In the genomic region with DNA sequence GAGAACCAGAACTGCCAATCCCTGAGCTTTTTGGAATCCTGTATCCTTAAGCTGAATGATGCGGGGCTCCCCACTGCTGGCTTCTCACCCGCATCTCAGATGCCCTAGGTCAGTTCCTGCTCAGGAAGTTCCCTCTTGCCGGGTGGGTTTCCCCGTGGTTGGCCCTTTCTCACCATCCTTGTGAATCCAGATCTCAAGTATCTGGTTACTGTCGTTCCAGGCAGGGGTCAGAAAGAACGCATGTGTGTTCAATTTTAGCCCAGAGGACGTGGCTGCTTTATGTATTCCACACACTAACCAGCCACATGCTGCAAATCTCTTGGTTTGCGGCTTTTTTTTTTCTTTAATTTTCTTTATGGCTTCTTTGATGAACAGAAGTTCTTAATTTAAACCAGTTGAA, we compare ENCODE assay signal across 21 mouse cellular contexts. TPM values are rescaled to one million over a fixed set of nuclear protein-coding genes. Genes with fewer than 3 reads are reported as not detected.
DNase-seq lines count a peak whose midpoint lies in the region; ATAC-seq and TF ChIP-seq lines count a peak whose summit lies in the region.
"Had no signal": no experiment of that assay in that cellular context is flagged by ENCODE, and none has a peak within 500 bp of the region (broad histone marks: within the 10 kb centered on the region; RNA-seq: fewer than 3 reads in every experiment).

No protein-coding gene starts in this region.

- no peaks in the 10 kb centered on the region for H3K9me3 ChIP-seq in hindbrain, embryonic 13.5 days
- H3K9me3 ChIP-seq in hindbrain, embryonic 14.5 days (ENCODE audit: control insufficient read depth, low read length), result no peaks in the 10 kb centered on the region
- H3K9me3 ChIP-seq in embryonic facial prominence, embryonic 10.5 days, result no peaks in the 10 kb centered on the region
- H3K9me3 ChIP-seq in forebrain, postnatal 0 days (ENCODE audit: low read length), result no peaks in the 10 kb centered on the region
- H3K9me3 ChIP-seq: lung, embryonic 15.5 days had no signal

- TF ChIP-seq CTCF in forebrain, postnatal 0 days (IDR thresholded peaks at IDR 0.05; ENCODE audit: low read depth), result no peak

- no peak overlapping the region for H3K9ac ChIP-seq in hindbrain, embryonic 13.5 days
- no peak overlapping the region for H3K9ac ChIP-seq in hindbrain, embryonic 14.5 days
- peak overlapping the region; percentile 10; the same call in 1 of the 2 replicates for H3K9ac ChIP-seq in forebrain, postnatal 0 days
- H3K9ac ChIP-seq: lung, embryonic 15.5 days had no signal

- H3K4me1 ChIP-seq in hindbrain, embryonic 13.5 days (replicated peaks), result peaks cover 8% of the 10 kb centered on the region
- H3K4me1 ChIP-seq in hindbrain, embryonic 14.5 days (replicated peaks; ENCODE audit: control insufficient read depth, insufficient read depth, low read length), result 0 out of 2 replicates have a peak, but pooled peaks cover 11% of the 10 kb centered on the region
- peaks cover 34% of the 10 kb centered on the region for H3K4me1 ChIP-seq in embryonic facial prominence, embryonic 10.5 days
- 0 out of 2 replicates have a peak, but pooled peaks cover 7% of the 10 kb centered on the region for H3K4me1 ChIP-seq in forebrain, postnatal 0 days (ENCODE audit: insufficient read depth)
- H3K4me1 ChIP-seq: lung, embryonic 15.5 days had no signal

- H3K27ac ChIP-seq in hindbrain, embryonic 13.5 days, result peak overlapping the region; percentile 30; the same call in 1 of the 2 replicates
- H3K27ac ChIP-seq in hindbrain, embryonic 14.5 days, result no peak overlapping the region
- H3K27ac ChIP-seq in embryonic facial prominence, embryonic 10.5 days (replicated peaks), result peak overlapping the region; percentile 78
- H3K27ac ChIP-seq in forebrain, postnatal 0 days (ENCODE audit: low read depth, low read length), result no peak overlapping the region
- H3K27ac ChIP-seq: left cerebral cortex, adult 2 months; lung, embryonic 15.5 days had no signal

- 33% methylated on average over 8 of the region's 8 CpGs for WGBS in hindbrain, embryonic 13.5 days
- WGBS in hindbrain, embryonic 14.5 days, result 36% methylated on average over 8 of the region's 8 CpGs
- 15% methylated on average over 8 of the region's 8 CpGs for WGBS in embryonic facial prominence, embryonic 10.5 days
- 20% methylated on average over 8 of the region's 8 CpGs for WGBS in forebrain, postnatal 0 days

- peaks cover 8% of the 10 kb centered on the region; the same call in 1 of the 2 replicates for H3K36me3 ChIP-seq in hindbrain, embryonic 13.5 days
- H3K36me3 ChIP-seq in hindbrain, embryonic 14.5 days (replicated peaks; ENCODE audit: control insufficient read depth, insufficient read depth), result peaks cover 5% of the 10 kb centered on the region
- no peaks in the 10 kb centered on the region for H3K36me3 ChIP-seq in embryonic facial prominence, embryonic 10.5 days (replicated peaks)
- peaks cover 5% of the 10 kb centered on the region for H3K36me3 ChIP-seq in forebrain, postnatal 0 days (ENCODE audit: insufficient read depth)
- H3K36me3 ChIP-seq: lung, embryonic 15.5 days had no signal

- no peak overlapping the region for H3K4me2 ChIP-seq in hindbrain, embryonic 13.5 days
- H3K4me2 ChIP-seq in hindbrain, embryonic 14.5 days (replicated peaks), result no peak overlapping the region
- H3K4me2 ChIP-seq in forebrain, postnatal 0 days (ENCODE audit: low read depth), result no peak overlapping the region
- H3K4me2 ChIP-seq: liver, embryonic 11.5 days; lung, embryonic 15.5 days had no signal

- no peak for ATAC-seq in hindbrain, embryonic 13.5 days (ENCODE audit: low FRiP score)
- no peak for ATAC-seq in hindbrain, embryonic 14.5 days (ENCODE audit: low FRiP score)
- no peak for ATAC-seq in forebrain, postnatal 0 days
- ATAC-seq: intestine, embryonic 16.5 days had no signal

- H3K27me3 ChIP-seq in hindbrain, embryonic 13.5 days, result peaks cover 8% of the 10 kb centered on the region; the same call in 1 of the 2 replicates
- no peaks in the 10 kb centered on the region for H3K27me3 ChIP-seq in hindbrain, embryonic 14.5 days (ENCODE audit: control insufficient read depth, insufficient read depth, low read length)
- H3K27me3 ChIP-seq in embryonic facial prominence, embryonic 10.5 days (replicated peaks; ENCODE audit: low read depth, poor library complexity, severe bottlenecking), result peaks cover 38% of the 10 kb centered on the region
- H3K27me3 ChIP-seq in forebrain, postnatal 0 days (ENCODE audit: insufficient read depth, low read length), result no peaks in the 10 kb centered on the region

- DNase-seq in hindbrain, embryonic 14.5 days (ENCODE audit: low spot score), result no peak
- DNase-seq in embryonic facial prominence, embryonic 10.5 days (ENCODE audit: low spot score), result peak; percentile 75
- no peak for DNase-seq in forebrain, postnatal 0 days
- DNase-seq in mesoderm, embryonic 11.5 days (ENCODE audit: low read depth, low spot score), result peak; percentile 34
- no peak for DNase-seq in urinary bladder, adult 2 months (ENCODE audit: low spot score)
- no peak for DNase-seq in adrenal gland, postnatal 4 days (ENCODE audit: low spot score in 2 of 2)
- DNase-seq: adrenal gland, adult 2 months; cerebellum, adult 2 months; gastrocnemius, postnatal 14 days; heart, postnatal 10 days; kidney, postnatal 10 days; right cerebral cortex, postnatal 4 days; thymus, postnatal 4 days had no signal

- no peak overlapping the region for H3K4me3 ChIP-seq in hindbrain, embryonic 13.5 days
- H3K4me3 ChIP-seq in hindbrain, embryonic 14.5 days (replicated peaks; ENCODE audit: low read length), result no peak overlapping the region
- peak overlapping the region; percentile 4; the same call in 1 of the 2 replicates for H3K4me3 ChIP-seq in embryonic facial prominence, embryonic 10.5 days
- H3K4me3 ChIP-seq in forebrain, postnatal 0 days (ENCODE audit: low read depth, low read length), result no peak overlapping the region
- H3K4me3 ChIP-seq: left cerebral cortex, adult 2 months; lung, embryonic 15.5 days; myocyte had no signal

RNA-seq across cellular contexts. Expression of a gene that starts 3.4 kb away (rescaled TPM):
- 9.8 and 17.9 TPM in 2 replicates for polyA plus RNA-seq in hindbrain, embryonic 13.5 days (2015; fragmentation: Nextera tagmentation; extraction: Ambion mirVana)
- 19.5 and 24.2 TPM in 2 replicates for polyA plus RNA-seq in hindbrain, embryonic 14.5 days (2014; fragmentation: Nextera tagmentation; extraction: Ambion mirVana)
- polyA plus RNA-seq in embryonic facial prominence, embryonic 10.5 days (2016; fragmentation: Nextera tagmentation; extraction: Ambion mirVana), result 5.3 and 6.1 TPM in 2 replicates
- total RNA-seq in forebrain, postnatal 0 days (2014; rRNA removed), result 11.8 and 15.6 TPM in 2 replicates
- 21.1 and 21.7 TPM in 2 replicates for polyA plus RNA-seq in forebrain, postnatal 0 days (2015; fragmentation: Nextera tagmentation; extraction: Ambion mirVana)
- polyA plus RNA-seq in urinary bladder, adult 2 months (2012; rRNA removed), result 0.10 and 0.22 TPM in 2 replicates
- 1 to 10 TPM in 1 of 2 experiments, under 1 TPM in 1; 0.56 to 1.2 TPM for total RNA-seq in adrenal gland, postnatal 4 days (2021)
- total RNA-seq: common myeloid progenitor, adult 5-6 weeks; ES-E14 had no signal

RNA-seq across cellular contexts. Expression of a gene that starts 10.8 kb away (rescaled TPM):
- polyA plus RNA-seq in hindbrain, embryonic 13.5 days (2015; fragmentation: Nextera tagmentation; extraction: Ambion mirVana), result 7.0 TPM in 2 replicates
- polyA plus RNA-seq in hindbrain, embryonic 14.5 days (2014; fragmentation: Nextera tagmentation; extraction: Ambion mirVana), result 10.3 and 12.4 TPM in 2 replicates
- polyA plus RNA-seq in embryonic facial prominence, embryonic 10.5 days (2016; fragmentation: Nextera tagmentation; extraction: Ambion mirVana), result 5.7 and 8.9 TPM in 2 replicates
- 14.7 and 16.0 TPM in 2 replicates for total RNA-seq in forebrain, postnatal 0 days (2014; rRNA removed)
- polyA plus RNA-seq in forebrain, postnatal 0 days (2015; fragmentation: Nextera tagmentation; extraction: Ambion mirVana), result 4.7 and 8.2 TPM in 2 replicates
- 8.0 and 11.4 TPM in 2 replicates for polyA plus RNA-seq in urinary bladder, adult 2 months (2012; rRNA removed)
- total RNA-seq in adrenal gland, postnatal 4 days (2021), result 10 to 100 TPM; 11.1 to 12.2 TPM

RNA-seq across cellular contexts. Expression of a gene that starts 48.8 kb away (rescaled TPM):
- polyA plus RNA-seq in hindbrain, embryonic 13.5 days (2015; fragmentation: Nextera tagmentation; extraction: Ambion mirVana), result 58.0 and 60.4 TPM in 2 replicates
- 72.5 and 82.6 TPM in 2 replicates for polyA plus RNA-seq in hindbrain, embryonic 14.5 days (2014; fragmentation: Nextera tagmentation; extraction: Ambion mirVana)
- 55.4 and 61.4 TPM in 2 replicates for polyA plus RNA-seq in embryonic facial prominence, embryonic 10.5 days (2016; fragmentation: Nextera tagmentation; extraction: Ambion mirVana)
- total RNA-seq in forebrain, postnatal 0 days (2014; rRNA removed), result 56.0 and 80.3 TPM in 2 replicates
- 95.5 and 101 TPM in 2 replicates for polyA plus RNA-seq in forebrain, postnatal 0 days (2015; fragmentation: Nextera tagmentation; extraction: Ambion mirVana)
- 29.5 and 34.6 TPM in 2 replicates for polyA plus RNA-seq in urinary bladder, adult 2 months (2012; rRNA removed)
- 10 to 100 TPM; 31.1 to 31.7 TPM for total RNA-seq in adrenal gland, postnatal 4 days (2021)

RNA-seq across cellular contexts. Expression of a gene that starts 49.0 kb away (rescaled TPM):
- 4.6 and 5.1 TPM in 2 replicates for polyA plus RNA-seq in hindbrain, embryonic 13.5 days (2015; fragmentation: Nextera tagmentation; extraction: Ambion mirVana)
- 2.3 and 3.4 TPM in 2 replicates for polyA plus RNA-seq in hindbrain, embryonic 14.5 days (2014; fragmentation: Nextera tagmentation; extraction: Ambion mirVana)
- 13.7 and 15.1 TPM in 2 replicates for polyA plus RNA-seq in embryonic facial prominence, embryonic 10.5 days (2016; fragmentation: Nextera tagmentation; extraction: Ambion mirVana)
- 2.2 and 4.2 TPM in 2 replicates for total RNA-seq in forebrain, postnatal 0 days (2014; rRNA removed)
- polyA plus RNA-seq in forebrain, postnatal 0 days (2015; fragmentation: Nextera tagmentation; extraction: Ambion mirVana), result 0.78 and 1.8 TPM in 2 replicates
- polyA plus RNA-seq in urinary bladder, adult 2 months (2012; rRNA removed), result 0.53 and 0.61 TPM in 2 replicates
- total RNA-seq in adrenal gland, postnatal 4 days (2021), result 1 to 10 TPM; 5.3 to 5.8 TPM

RNA-seq across cellular contexts. Expression of a gene that starts 55.6 kb away (rescaled TPM):
- polyA plus RNA-seq in hindbrain, embryonic 13.5 days (2015; fragmentation: Nextera tagmentation; extraction: Ambion mirVana), result 16.7 and 18.1 TPM in 2 replicates
- 20.0 and 23.5 TPM in 2 replicates for polyA plus RNA-seq in hindbrain, embryonic 14.5 days (2014; fragmentation: Nextera tagmentation; extraction: Ambion mirVana)
- polyA plus RNA-seq in embryonic facial prominence, embryonic 10.5 days (2016; fragmentation: Nextera tagmentation; extraction: Ambion mirVana), result 2.0 and 2.6 TPM in 2 replicates
- 76.6 and 95.8 TPM in 2 replicates for total RNA-seq in forebrain, postnatal 0 days (2014; rRNA removed)
- 13.8 and 18.6 TPM in 2 replicates for polyA plus RNA-seq in forebrain, postnatal 0 days (2015; fragmentation: Nextera tagmentation; extraction: Ambion mirVana)
- 20.9 and 21.3 TPM in 2 replicates for polyA plus RNA-seq in urinary bladder, adult 2 months (2012; rRNA removed)
- 10 to 100 TPM; 31.2 to 34.6 TPM for total RNA-seq in adrenal gland, postnatal 4 days (2021)

Comparison
In these comparisons a context has a peak if more than half of its experiments do, and no peak if none do; other contexts are left out.
1. H3K27ac ChIP-seq: peak in hindbrain, embryonic 13.5 days (single experiment) and embryonic facial prominence, embryonic 10.5 days (single experiment); none in hindbrain, embryonic 14.5 days (single experiment) and forebrain, postnatal 0 days (single experiment).
2. DNase-seq: peak in embryonic facial prominence, embryonic 10.5 days (single experiment) and mesoderm, embryonic 11.5 days (single experiment); none in hindbrain, embryonic 14.5 days (single experiment), forebrain, postnatal 0 days (single experiment), urinary bladder, adult 2 months (single experiment) and adrenal gland, postnatal 4 days (0 of 2).